Mouse (Mus musculus) kidney, adult 11 months (tissue): ENCODE measurements around the gene Slc7a10.

Experiments
- DNase-seq: peaks from one replicate; pipeline ENCODE4 v3.0.0; 2022

Gene Slc7a10

DNA sequence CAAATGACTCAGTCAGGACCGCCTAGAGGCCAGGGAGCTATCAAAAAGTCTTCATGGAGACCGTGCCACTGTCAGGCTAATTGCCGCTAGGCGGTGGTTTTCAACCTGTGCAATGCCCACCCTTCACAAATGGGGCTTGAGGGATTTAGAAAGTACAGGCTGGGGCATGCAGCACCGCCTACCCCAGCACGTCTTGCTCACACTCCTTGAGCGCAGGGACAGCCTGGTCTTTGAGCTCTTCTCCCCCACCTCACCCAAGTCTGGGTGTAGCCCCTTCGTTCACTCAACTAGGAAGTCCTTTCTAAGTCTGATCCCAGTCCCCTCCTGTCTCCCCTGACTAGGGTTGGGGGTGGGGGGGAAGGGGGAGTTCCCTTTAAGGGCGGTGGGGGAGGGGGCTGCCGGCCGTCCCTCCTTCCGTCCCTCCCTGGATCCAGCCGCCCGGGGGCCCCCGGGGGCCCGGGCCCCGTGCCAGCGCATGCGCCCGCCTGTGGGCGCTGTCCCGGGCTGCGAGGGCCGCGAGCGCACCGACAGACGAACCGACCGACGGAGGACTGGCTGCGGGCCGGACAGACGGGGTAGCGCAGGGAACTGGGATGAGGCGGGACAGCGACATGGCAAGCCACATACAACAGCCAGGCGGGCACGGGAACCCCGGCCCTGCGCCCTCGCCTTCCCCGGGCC is at the start of gene Slc7a10:
TSS of gene Slc7a10 (plus strand) at position 497 of the 681 bp plus-strand sequence.
- no peak for DNase-seq

DNA sequence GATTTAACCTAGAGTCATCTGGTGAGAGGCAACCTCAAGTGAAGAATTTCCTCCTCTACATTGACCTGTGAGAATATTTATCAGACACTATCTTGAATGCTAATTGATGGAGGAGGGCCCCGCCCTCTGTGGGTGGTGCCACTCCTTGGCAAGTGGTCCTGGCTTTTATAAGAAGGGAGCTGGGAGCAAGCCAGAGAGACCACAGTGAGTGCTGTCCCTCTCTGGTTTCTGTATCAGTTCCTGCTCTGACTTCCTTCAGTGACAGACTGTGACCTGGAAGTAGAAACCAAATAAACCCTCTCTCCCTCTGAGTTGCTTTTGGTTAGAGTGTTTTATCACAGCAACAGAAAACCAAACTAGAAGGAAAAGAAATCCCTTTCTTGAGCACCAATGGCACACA is 48.7 kb upstream of the Slc7a10 start:
- DNase-seq = no peak

DNA sequence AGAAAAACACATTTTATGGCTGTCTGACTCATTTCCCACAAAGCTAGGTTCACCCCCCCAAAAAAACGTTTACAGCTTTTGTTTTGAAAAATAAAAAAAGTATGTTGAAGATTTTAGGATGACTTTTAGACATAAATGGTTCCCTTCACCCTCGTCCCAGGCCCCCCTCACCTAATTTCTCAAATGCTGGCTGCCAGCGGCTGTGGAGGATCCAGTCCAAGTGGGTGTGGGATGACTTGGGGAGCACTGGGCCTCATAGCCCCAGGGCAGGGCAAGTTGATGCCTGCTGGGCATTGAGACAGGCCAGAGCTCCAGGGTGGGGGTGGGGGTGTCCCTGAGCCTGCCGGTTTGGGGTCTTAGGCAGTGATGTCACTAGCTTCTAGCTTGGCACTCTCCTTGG is 47.7 kb upstream of the Slc7a10 start:
- DNase-seq = no peak

DNA sequence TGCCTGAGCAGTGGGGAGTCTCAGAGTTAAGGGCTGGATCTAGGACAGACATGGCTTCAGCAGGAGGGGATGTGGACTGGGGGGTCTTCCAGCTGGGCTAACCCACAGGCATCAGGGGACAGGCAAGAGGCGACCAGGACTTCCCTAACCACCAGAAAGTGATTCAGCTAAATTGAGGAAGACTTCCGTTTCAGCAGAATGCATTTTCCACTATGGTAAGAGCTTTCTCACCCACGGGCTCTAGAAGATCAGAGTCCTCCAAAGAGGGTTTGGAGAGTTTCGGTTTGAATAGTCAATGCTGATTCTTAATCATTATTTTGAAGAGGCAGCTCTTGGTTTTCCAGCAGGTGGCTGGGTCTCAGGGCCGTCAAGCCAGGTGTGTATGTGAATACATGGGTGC is 46.3 kb upstream of the Slc7a10 start:
- no peak for DNase-seq

DNA sequence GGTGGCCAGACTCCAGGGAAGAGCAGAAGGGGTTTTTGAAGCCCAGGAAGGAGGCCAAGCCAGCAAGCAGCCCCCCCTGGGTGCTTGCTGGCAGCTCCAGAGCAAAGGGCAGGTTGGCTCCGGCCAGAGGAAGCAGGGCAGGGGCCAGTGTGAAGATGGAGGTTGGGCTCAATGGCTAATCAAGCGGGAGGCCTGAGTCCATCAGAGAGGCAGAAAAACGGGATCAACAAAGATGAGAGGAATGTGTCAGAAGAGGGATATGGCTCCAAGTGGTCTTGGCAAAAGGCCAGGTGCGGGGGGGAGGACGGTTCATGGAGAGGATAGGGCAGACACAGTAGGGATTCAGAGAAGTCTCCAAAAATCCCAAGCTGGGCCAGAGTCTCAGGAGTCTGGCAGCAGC is 44.7 kb upstream of the Slc7a10 start:
- DNase-seq = peak; percentile 79

DNA sequence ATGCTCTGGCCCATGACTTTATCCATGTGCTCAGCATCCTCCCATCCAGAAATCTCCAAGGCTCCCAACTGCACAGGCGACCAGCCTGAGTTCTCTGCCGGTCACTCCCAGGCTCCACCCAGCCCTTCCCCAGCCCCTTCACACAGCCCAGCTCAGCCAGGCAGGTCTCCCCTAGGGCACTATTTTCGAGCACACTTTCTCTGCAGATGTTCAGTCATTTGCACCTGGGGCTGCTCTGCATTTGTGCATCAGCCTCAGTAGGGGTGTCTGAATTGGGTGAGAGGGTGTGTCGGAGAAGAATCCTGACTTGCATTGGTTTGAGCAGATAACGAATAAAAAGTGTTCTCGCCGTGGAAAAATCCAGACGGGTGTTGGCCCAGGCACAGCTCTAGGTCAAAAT is 43.7 kb upstream of the Slc7a10 start:
- no peak for DNase-seq

DNA sequence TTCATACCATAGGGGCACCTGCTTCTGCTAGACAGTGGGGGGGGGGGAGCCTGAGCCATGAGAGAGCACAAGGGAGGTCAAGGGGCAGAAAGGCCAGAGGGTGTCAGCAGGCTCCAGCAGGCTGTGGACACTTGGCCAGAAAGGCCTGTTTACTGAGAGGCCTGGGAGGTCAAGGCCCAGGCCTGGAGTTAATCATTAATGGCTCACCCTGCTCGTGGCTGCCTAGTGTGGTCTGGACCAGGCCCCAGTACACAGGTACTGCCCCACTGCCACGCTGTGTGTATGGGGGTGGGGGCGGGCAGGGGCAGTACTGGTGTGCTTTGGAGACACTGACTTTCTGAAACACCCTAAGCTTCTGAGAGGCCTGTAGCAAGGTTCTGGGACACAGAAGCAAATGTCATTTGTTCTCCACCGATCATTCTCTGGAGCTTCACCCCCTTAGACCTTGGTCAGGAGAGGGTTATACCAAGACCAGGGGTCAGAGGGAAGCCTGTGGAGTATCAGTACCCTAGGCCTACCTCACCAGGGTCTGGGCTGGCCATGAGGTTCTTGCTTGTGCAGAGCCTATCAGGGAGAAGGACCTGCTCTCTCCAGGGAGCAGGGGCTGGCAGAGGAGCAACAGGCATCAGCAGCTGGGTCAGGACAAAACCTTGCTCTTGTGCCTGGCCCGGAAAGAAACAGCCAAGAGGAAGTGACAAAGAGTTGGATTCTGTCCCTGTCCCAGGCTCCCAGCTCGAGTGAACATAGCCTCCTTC is 42.1 kb upstream of the Slc7a10 start:
- DNase-seq = peak; percentile 96

DNA sequence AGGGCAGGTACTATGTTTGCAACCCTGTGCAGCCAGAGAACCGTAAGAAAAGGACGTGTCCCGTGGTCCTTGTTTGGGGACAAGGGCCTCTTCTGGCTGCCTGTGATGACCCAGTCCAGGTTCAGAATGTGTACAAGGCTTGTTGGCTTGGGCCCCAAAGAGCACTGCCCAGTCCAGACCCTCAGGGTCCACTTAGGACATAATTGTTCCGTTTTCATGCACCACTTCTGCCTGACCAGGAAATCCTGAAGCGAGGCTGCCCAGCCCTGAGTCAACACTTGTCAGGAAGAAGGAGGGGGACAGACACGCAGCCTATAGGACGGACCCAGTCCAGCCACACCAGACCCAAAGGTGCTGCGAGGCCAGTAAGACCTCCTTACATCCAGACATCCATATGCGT is 41.1 kb upstream of the Slc7a10 start:
- peak; percentile 37 for DNase-seq

DNA sequence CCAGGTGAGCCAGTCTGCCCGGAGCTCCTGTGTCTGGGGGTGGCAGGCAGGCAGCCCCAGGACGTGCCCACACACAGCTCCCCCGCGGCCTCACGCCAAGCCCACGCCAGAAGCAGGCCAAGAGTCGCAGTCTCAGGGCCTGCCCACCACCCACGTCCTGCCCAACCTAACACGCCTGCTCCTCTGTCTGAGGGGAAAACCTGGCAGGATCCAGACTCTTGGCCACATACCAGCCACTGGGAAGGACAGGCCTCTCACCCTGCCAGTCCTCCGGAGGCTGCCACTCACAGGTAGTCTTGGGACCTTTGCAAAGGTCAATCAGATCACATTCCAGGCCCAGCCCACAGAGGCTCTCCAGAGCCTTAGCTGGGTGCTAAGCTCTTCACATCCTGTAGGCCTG is 39.9 kb upstream of the Slc7a10 start:
- peak; percentile 91 for DNase-seq

DNA sequence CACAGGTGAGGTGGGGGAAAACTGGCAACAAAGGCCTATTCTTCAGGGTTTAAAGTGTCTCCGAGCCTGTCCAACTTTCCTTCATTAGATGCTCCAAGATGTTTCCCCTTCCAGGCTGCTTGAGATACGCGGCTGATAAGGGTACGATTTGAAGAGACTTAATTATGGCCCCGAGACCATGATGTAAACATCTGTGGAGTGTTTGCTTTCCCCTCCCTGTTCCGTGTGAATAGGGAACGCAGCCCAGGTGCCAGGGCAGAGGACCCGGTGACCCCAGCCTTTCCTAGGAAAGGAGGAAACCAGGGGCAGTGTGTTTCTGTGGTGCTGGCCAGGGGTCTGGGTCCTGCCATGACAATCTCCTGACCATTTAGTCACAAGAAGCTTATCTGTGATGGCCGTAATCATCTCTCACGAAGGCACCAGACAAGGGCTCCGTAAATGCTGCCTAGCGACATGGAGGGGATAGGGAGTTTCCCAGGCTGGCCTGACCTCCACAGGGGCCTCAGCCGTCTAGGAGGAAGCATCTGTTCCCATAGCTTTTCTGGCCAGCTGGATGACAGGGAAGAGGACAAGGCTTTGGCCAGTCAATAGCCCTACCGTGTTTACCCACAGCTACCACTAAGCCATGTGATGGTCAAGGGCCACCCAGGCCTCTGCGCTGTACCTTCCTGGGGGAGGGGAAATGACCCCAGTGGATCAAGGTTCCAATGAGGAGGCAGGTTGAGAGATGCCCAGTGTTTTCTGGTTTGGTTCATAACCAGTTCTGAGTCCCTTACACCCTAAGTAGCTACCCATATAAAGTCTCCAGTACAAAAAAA is 36.4 kb upstream of the Slc7a10 start:
- DNase-seq = peak; percentile 31

DNA sequence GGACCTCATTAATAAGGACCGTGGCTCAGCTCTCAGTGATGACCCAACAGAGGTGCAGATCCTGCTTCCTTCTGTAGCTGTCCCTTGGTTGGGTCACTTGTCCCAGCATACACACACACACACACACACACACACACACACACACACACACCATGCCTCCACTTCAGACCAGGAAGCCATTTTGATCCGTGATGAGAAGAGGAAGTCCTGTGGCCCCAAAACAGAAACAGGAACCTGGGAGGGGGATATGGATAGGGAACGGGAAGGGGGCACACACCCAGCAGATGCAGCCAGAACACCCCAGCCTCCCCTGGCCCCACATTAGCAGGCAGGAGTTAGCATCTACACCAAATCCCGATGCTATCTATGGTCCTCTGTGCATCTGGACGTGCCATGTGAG is 35.3 kb upstream of the Slc7a10 start:
- no peak for DNase-seq

DNA sequence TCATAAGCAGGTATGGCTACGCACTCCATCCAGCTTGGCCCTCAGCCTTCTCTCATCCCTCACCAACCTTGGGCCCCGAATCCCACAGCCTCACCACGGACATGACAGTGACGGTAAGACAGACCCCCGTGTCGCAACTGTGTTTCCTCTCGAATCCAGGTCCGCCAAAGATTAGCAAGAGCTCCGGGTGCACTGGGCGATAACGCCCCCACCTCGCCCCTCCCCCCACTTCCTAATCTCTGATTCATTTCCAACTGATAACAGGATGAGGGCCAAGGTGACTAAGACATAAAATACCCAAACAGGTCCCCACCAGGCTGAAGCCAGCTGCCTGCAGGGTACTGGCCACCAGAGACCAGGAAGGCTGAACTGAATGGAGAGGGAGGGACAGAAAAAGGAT is 31.7 kb upstream of the Slc7a10 start:
- no peak for DNase-seq

DNA sequence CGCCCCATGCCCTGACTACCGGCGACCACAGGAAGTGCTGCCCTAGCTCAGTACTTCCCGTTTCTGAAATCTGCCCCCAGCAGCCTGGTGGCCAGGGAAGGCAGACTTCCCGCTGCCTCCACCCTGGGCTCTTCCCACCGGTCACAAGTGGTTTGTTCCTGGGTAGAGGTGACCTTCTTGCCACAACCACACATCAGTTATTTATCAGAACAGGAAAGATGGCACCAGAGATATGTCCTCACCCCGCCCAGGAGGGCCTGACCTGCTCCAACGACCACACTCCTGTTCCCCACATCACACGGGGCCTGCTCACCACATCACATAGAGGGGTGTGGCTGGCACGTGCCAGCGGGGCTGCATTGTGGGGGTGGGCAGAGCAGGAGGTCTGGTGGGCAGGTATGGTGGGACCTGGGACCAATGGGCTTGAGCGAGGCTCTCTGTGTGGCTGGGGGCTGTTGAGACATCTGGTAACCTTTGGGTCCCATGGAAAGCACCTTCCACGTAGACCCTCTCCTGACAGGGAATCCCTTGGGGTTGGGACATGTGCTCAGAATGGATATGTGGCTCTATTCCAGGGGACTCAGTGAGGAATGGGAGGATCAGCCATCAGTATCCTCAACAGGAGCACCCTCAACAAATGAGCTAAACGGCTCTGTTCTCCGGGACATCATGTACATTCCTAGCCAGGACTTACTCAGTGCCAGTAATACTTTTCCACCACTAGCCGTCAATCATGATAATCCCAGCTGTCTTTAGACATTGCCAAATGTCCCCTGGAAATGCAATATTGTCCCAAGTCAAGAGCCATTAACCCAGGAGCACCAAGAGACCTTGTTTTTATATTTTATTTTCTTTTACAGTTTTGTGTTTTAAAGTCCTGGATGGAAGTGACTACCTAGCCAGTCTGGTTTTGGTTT is 29.4 kb upstream of the Slc7a10 start:
- no peak for DNase-seq

DNA sequence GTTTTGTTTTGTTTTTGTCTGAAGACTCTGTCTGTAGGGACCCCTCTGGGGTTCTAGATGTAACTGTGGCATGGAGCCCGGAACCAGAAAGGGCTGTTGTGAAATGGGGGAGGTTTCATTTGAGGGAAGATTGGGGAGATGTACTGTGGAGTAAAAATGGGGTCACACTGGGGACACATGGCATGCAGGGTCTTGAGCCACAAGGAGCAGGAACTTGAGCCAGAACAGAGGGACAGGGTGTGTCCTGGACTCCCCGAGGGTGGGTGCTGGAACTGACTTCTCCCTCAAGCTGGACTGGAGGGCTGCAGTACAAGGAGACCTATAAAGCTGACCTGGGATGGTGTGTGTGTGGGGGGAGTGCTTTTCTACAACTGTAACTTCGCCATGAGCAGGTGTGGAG is 28.7 kb upstream of the Slc7a10 start:
- DNase-seq = no peak

DNA sequence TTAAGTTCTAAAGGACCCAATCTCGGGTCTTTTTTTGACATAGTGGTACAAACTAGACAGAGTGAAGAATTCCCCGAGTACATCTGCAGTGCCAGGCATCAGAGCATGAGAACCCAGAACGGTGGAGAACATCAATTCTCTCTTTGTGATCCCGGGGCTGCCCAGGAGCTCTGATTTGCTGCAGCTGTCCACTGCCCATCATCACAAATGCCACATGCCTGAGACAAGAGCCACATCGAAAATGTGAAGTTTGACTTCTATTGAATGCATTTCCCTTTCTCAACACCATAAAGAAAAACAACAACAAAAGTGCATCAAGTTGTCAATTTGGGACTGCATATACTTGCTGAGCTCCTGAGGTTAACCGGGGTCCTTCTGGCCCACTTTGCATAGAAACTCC is 23.7 kb upstream of the Slc7a10 start:
- no peak for DNase-seq

DNA sequence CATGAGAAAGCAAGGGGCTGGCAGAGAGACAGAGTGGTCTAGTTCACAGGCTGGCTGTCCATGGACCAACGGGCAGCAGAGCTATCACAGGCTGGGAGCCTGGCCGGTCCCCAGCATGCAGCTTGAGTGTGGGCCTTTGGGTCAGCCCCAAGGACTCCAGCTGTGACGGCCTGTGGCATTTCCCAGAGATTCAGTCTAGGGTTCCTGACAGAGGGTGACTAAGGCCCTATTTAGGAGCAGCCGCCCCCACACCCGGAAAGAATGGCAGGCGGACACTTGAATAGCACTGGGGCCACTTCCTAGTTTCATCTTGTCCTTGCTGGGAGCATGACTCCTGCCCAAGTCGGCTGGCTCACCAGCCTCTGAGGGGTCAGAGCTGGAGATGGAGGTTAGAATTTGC is 22.6 kb upstream of the Slc7a10 start:
- DNase-seq = no peak

DNA sequence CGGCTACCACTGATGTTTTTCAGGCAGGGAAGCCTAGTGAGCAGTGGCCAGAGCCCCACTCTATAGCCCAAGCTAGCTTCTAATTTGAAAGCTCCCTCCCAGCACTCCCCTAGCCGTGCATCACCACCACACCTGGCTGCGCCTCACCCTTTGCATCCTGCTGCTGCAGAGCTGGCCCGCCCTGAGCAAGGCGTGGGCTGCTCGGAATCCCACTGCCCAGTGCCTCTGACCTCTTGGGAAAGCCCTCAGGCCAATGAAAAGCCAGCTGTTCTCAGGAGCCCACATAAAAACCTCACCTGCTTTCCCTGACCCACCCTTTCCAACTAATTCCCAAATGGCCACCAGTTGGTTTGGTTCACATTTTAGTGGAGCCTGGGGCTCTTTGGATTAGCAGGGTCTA is 22.1 kb upstream of the Slc7a10 start:
- DNase-seq = no peak

DNA sequence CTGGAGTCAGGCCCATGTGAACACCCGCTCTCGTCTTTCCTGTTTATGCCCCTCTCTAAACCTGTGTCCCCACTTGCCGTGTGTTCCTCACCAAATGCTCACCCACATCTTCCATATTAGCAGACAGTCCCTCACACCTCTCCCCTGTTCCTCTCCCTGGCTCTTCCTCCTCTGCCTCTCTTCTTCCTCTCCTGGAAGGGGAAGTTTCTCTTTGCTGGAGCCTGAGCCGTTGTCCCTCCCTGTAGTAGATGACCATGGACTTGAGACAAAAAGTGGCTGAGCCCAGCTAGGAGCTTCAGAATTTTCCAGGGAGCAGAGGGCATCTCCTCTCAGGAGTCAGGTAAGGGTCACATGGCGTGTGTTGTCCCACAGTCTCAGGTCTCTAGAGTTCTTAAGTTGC is 19.2 kb upstream of the Slc7a10 start:
- no peak for DNase-seq

DNA sequence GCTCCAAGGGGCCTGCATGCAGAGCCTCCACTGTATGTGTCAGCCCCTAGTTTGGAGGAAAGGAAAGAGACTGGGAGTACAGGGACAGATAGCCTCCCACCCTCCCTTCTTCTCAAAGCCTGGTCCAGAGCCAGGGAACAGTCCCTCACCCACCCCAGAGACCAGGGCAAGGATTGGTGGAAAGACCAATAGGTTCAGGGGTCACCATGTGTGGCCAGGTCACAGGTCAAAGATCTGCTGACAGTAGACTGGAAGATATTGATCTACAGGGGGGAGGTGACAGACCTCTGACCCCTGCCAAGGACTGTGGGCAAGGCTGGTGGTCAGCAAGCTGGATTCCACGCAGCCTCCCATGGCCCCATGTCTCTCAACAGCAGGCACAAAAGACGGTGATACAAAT is 18.3 kb upstream of the Slc7a10 start:
- no peak for DNase-seq

DNA sequence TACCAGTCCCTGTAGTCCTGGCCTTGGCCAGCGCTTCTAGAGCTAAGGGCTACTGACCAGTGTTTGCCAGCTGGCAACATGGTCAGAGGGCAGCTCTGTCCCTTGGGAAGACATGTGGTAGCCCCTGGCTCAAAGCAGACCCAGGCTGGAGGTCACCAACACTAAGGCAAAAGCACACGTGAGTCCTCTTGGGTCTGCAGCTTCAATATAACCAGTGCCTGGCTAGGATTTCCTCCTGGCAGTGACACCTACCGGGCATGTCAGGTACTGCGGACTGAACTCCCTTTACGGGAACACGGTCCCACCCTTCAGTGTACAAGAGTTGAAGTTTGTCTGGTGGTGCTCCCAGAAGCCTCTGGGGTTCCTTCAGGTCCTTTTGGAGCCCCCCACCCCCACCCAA is 16.8 kb upstream of the Slc7a10 start:
- DNase-seq = peak; percentile 91

DNA sequence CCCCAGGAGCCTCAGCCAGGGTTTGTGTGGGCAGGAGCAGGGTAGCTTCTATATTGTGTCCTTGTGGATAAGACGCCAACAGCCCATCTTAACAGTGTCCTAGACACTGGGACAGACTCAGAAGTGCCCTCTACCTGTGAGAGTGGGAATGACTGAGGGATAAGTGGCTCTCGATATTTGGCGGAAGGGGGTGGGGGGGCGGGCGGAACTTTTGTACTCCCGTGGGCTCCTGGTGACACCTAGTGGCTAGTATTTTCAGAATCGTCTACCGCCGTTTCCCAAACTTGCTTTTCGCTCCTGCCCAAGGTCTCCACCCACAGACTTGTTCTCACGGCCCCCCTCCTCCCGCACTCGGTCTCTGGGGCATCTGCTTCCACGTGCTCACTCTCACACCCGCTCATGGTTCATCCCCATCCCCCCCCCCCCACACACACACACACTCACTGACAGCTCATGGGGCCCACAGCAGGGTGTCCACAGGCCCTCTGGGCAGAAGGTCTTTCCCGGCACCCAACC is 14.3 kb upstream of the Slc7a10 start:
- DNase-seq = peak; percentile 64

DNA sequence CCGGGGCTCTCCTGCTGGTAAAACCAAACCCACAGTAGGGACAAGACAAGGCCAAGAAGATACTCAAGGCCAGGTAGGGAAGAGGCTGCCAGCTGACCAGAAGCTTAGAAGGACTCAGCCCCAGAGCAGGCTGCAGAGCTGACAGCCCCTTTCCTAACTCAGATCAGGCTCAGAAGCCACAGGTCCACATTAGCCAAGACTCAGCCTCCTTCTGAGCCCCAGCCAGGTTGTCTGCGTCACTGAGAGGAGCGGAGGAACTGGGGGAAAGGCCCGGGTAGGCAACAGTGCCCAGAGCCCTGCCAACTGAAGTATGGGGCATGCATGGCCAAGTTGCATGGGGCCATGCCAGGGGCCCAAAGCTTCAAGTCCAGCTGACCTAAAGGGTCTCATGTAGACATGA is 13.7 kb upstream of the Slc7a10 start:
- no peak for DNase-seq

DNA sequence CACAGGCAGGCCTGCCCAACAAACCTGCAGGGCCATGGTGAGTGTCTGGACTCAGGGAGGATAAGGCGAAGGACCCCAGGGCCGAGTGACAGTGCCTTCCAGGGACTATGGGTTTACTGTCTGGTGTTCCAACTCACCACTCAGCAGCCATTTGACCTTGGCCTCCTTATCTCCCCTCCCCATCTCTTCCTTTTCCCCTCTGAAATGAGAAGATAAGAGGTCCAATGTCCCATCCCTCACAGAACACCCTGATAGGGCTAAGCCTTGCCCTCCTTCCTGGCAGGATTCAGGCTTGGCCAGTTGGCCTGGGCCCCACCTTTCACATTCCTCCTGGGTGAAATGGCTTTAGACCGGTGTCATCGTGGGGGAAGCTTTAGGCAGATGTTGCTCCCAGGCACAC is 10.7 kb upstream of the Slc7a10 start:
- no peak for DNase-seq
